Mouse (Mus musculus): Measurements from ENCODE around the gene Slc22a20. TPM values are rescaled to one million over a fixed set of nuclear protein-coding genes. Genes with fewer than 3 reads are reported as not detected.

Slc22a20 gene
- polyA plus RNA-seq, 1 experiment from 2014 or later, result not detected

DNA sequence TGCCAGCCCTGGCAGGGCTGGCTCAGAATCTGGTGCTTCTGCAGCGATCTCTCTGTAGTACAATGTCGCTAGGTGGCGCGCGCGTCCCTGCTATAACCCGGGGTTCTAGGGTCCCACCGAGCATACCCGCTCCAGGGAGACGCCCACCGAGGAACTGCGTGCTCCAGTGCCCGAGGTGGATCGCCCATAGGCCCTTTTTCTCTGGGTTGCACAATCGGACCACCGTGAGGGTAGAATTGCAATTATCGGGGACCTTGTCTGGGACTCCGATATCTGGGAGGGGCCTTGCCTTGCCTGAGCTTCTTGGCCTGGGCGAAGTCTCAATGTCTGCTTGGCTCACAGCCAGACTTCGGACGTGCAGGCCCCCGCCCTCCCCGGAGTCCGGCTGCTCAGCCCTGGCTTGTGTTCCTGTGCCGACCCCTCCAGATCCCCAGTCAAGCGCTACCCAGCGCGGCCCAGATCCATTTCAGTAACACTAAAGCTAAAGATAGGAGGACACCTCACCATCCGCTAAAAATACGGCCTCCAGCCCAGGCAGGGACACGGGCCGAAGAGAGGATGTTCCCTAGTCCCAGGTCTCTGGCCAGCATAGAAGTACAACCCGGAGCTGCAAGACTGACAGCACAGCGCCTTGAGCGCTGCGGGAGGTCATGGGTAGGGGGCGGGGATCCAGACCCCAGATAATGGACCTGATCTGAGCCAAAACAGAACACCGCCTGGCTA lies 61.8 kb downstream of the Slc22a20 start:
- peak; percentile 51; the same call in 1 of the 2 replicates for ATAC-seq (ENCODE audit: extremely low read depth, insufficient number of reproducible peaks, low FRiP score, low TSS enrichment)

DNA sequence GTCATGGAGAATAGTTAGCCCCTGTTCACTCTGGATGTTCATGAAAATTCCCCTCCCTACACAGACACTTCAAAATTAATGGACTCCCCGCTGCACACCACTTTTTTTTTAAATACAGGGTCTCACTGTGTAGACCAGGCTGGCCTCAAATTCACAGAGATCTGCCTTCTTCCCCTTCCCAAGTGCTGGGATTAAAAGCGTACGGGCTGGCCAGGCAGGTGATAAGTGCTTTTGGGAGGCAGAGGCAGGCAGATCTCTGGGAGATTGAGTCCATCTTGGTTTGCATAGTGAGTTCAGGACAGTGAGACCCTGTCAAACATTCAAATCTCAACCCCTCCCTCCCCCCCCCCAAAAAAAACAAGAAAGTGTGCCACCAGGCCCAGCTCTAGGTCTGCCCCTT lies 63.0 kb downstream of the Slc22a20 start:
- Histone ChIP-seq H3K9ac (peak overlapping the region; percentile 70), H3K27ac (replicated peaks) (peak overlapping the region; percentile 48; the same call in 1 of the 2 replicates), H3K4me3 (peak overlapping the region; percentile 27), H3K27me3 (replicated peaks) (0 out of 2 replicates have a peak, but pooled peaks cover 3% of the 10 kb centered on the region), H3K36me3 (peaks cover 19% of the 10 kb centered on the region), H3K4me1 (peaks cover 47% of the 10 kb centered on the region), H3K9me3 (no peaks in the 10 kb centered on the region), H3K4me2 (peak overlapping the region; percentile 96)
- WGBS, result 87% methylated on average over 3 of the region's 3 CpGs
- no peak for ATAC-seq (ENCODE audit: extremely low read depth, insufficient number of reproducible peaks, low FRiP score, low TSS enrichment)

More for the DNA sequence above, 61.8 kb downstream of the Slc22a20 start:
- 0 out of 2 replicates have a peak, but pooled peaks cover 3% of the 10 kb centered on the region for H3K27me3 ChIP-seq (replicated peaks)
- H3K4me2 ChIP-seq, result peak overlapping the region; percentile 96
- H3K4me1 ChIP-seq, result peaks cover 57% of the 10 kb centered on the region
- peak overlapping the region; percentile 69 for H3K4me3 ChIP-seq
- WGBS, result under 1% methylated on average over 38 of the region's 38 CpGs
- peak overlapping the region; percentile 88 for H3K27ac ChIP-seq (replicated peaks)
- H3K9me3 ChIP-seq, result no peaks in the 10 kb centered on the region
- H3K9ac ChIP-seq, result peak overlapping the region; percentile 83
- H3K36me3 ChIP-seq, result peaks cover 7% of the 10 kb centered on the region

DNA sequence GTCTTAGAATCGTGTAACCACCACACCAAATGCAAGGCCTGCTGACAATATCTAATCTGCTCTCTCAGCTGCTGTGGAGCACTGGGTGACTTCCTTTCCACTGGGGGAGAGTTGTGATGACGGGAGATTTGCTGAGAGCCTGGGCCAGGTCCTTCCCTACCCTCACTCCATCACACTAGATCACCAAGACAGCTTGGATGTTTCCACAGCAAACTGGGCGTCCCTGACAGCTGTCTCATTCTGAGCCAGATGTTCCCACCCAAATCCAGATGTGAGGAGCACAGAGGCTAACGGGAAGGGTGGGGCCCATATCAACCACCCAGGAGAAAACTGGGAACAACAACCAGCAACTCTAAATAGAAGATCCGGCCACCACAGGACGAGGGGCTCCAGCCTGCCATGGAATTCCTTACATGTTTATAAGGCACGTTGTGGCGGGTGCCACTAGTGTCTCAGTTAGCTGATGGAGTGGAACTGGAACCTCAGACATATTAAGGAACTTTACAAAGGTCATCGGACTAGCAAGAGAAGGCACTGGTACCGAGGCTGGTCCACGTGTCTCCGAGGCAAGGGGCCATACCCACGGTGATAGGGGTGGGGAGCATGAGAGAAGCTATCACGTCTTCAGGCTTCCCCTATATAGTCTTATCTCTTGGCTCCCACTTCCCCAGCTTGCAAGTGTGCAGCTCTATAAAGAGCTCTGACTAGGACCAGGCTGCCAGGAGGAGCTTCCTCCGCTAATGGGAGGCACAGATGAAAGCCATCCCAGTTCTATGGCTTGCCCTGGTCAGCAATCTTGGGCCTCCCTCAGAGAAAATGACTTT lies 63.6 kb downstream of the Slc22a20 start:
- WGBS, result 37% methylated on average over 15 of the region's 15 CpGs
- H3K36me3 ChIP-seq, result peaks cover 25% of the 10 kb centered on the region
- peak overlapping the region; percentile 48 for H3K27ac ChIP-seq (replicated peaks)
- H3K9ac ChIP-seq, result peak overlapping the region; percentile 70
- H3K4me2 ChIP-seq, result peak overlapping the region; percentile 96
- no peak for ATAC-seq (ENCODE audit: extremely low read depth, insufficient number of reproducible peaks, low FRiP score, low TSS enrichment)
- H3K9me3 ChIP-seq, result no peaks in the 10 kb centered on the region
- 0 out of 2 replicates have a peak, but pooled peaks cover 3% of the 10 kb centered on the region for H3K27me3 ChIP-seq (replicated peaks)
- H3K4me3 ChIP-seq, result peak overlapping the region; percentile 27
- peaks cover 47% of the 10 kb centered on the region for H3K4me1 ChIP-seq

DNA sequence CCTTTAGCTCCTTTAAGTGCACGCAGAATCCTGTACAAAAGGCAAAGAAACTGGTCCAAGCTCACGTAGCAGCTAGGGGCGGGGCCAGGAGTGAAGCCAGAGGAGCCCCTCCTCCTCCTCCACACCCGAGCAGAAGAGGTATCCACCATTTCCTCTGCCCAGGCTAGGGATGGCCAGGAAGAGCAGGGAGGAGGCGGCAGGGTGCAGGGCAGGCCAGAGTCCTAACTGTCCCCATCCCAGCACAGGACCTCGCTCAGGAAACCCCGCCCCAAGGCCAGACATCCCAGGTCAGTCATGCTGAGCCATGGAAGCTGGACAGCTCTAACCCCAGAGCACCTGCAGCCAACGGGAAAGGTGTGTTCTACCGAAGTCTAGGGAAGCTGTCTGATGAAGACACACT lies 64.2 kb downstream of the Slc22a20 start:
- H3K9ac ChIP-seq, result peak overlapping the region; percentile 70
- 0 out of 2 replicates have a peak, but pooled peaks cover 3% of the 10 kb centered on the region for H3K27me3 ChIP-seq (replicated peaks)
- peaks cover 42% of the 10 kb centered on the region for H3K4me1 ChIP-seq
- H3K4me3 ChIP-seq, result peak overlapping the region; percentile 27
- H3K36me3 ChIP-seq, result peaks cover 32% of the 10 kb centered on the region
- H3K9me3 ChIP-seq, result no peaks in the 10 kb centered on the region
- ATAC-seq (ENCODE audit: extremely low read depth, insufficient number of reproducible peaks, low FRiP score, low TSS enrichment), result no peak
- peak overlapping the region; percentile 48 for H3K27ac ChIP-seq (replicated peaks)
- H3K4me2 ChIP-seq, result peak overlapping the region; percentile 96
- WGBS, result 16% methylated on average over 9 of the region's 9 CpGs

Other genes starting within 250 kb of the Slc22a20 start
- gene Ltbp3, start 245.2 kb downstream of the Slc22a20 start, polyA plus RNA-seq (2015; fragmentation: Nextera tagmentation; extraction: Ambion mirVana), result 22.5 and 24.7 TPM in 2 replicates
- 55.8 and 59.6 TPM in 2 replicates for gene Scyl1, start 214.7 kb downstream of the Slc22a20 start, polyA plus RNA-seq (2015; fragmentation: Nextera tagmentation; extraction: Ambion mirVana)
- gene Frmd8, start 110.9 kb downstream of the Slc22a20 start, polyA plus RNA-seq (2015; fragmentation: Nextera tagmentation; extraction: Ambion mirVana), result 27.4 and 29.0 TPM in 2 replicates
- 3.7 and 4.2 TPM in 2 replicates for gene Slc25a45, start 108.3 kb downstream of the Slc22a20 start, polyA plus RNA-seq (2015; fragmentation: Nextera tagmentation; extraction: Ambion mirVana)
- 1.9 and 2.0 TPM in 2 replicates for gene Tigd3, start 92.0 kb downstream of the Slc22a20 start, polyA plus RNA-seq (2015; fragmentation: Nextera tagmentation; extraction: Ambion mirVana)
- 98.1 and 104 TPM in 2 replicates for gene Dpf2, start 73.1 kb downstream of the Slc22a20 start, polyA plus RNA-seq (2015; fragmentation: Nextera tagmentation; extraction: Ambion mirVana)
- 8.9 and 9.3 TPM in 2 replicates for gene Cdc42ep2, start 61.3 kb downstream of the Slc22a20 start, polyA plus RNA-seq (2015; fragmentation: Nextera tagmentation; extraction: Ambion mirVana)
- gene Pola2, start 21.9 kb downstream of the Slc22a20 start, polyA plus RNA-seq (2015; fragmentation: Nextera tagmentation; extraction: Ambion mirVana), result 47.2 and 49.5 TPM in 2 replicates
- 5.3 and 6.0 TPM in 2 replicates for gene Capn1, start 29.8 kb upstream of the Slc22a20 start, polyA plus RNA-seq (2015; fragmentation: Nextera tagmentation; extraction: Ambion mirVana)
- gene Syvn1, start 60.4 kb upstream of the Slc22a20 start, polyA plus RNA-seq (2015; fragmentation: Nextera tagmentation; extraction: Ambion mirVana), result 17.6 and 18.6 TPM in 2 replicates
- gene Mrpl49, start 71.6 kb upstream of the Slc22a20 start, polyA plus RNA-seq (2015; fragmentation: Nextera tagmentation; extraction: Ambion mirVana), result 59.8 and 66.3 TPM in 2 replicates
- 467 and 540 TPM in 2 replicates for gene Fau, start 71.7 kb upstream of the Slc22a20 start, polyA plus RNA-seq (2015; fragmentation: Nextera tagmentation; extraction: Ambion mirVana)
- 21.1 and 23.1 TPM in 2 replicates for gene Znhit2, start 75.0 kb upstream of the Slc22a20 start, polyA plus RNA-seq (2015; fragmentation: Nextera tagmentation; extraction: Ambion mirVana)
- gene Tm7sf2, start 82.2 kb upstream of the Slc22a20 start, polyA plus RNA-seq (2015; fragmentation: Nextera tagmentation; extraction: Ambion mirVana), result 7.8 and 8.0 TPM in 2 replicates
- 48.1 and 48.4 TPM in 2 replicates for gene Vps51, start 91.1 kb upstream of the Slc22a20 start, polyA plus RNA-seq (2015; fragmentation: Nextera tagmentation; extraction: Ambion mirVana)
- gene Tmem262, start 93.9 kb upstream of the Slc22a20 start, polyA plus RNA-seq (2015; fragmentation: Nextera tagmentation; extraction: Ambion mirVana), result not detected in 2 replicates
- 0.83 and 0.92 TPM in 2 replicates for gene Gm28374, start 96.1 kb upstream of the Slc22a20 start, polyA plus RNA-seq (2015; fragmentation: Nextera tagmentation; extraction: Ambion mirVana)
- gene Zfpl1, start 98.8 kb upstream of the Slc22a20 start, polyA plus RNA-seq (2015; fragmentation: Nextera tagmentation; extraction: Ambion mirVana), result 50.7 and 53.7 TPM in 2 replicates
- gene Cdca5, start 98.8 kb upstream of the Slc22a20 start, polyA plus RNA-seq (2015; fragmentation: Nextera tagmentation; extraction: Ambion mirVana), result 27.4 and 27.6 TPM in 2 replicates
- 0.20 and 0.28 TPM in 2 replicates for gene AC131692.1, start 108.3 kb upstream of the Slc22a20 start, polyA plus RNA-seq (2015; fragmentation: Nextera tagmentation; extraction: Ambion mirVana)
- 0.09 and 0.24 TPM in 2 replicates for gene Naaladl1, start 119.6 kb upstream of the Slc22a20 start, polyA plus RNA-seq (2015; fragmentation: Nextera tagmentation; extraction: Ambion mirVana)
- gene Sac3d1, start 132.5 kb upstream of the Slc22a20 start, polyA plus RNA-seq (2015; fragmentation: Nextera tagmentation; extraction: Ambion mirVana), result 30.8 and 33.0 TPM in 2 replicates
- gene Snx15, start 142.2 kb upstream of the Slc22a20 start, polyA plus RNA-seq (2015; fragmentation: Nextera tagmentation; extraction: Ambion mirVana), result 21.0 and 23.9 TPM in 2 replicates
- gene Batf2, start 154.8 kb upstream of the Slc22a20 start, polyA plus RNA-seq (2015; fragmentation: Nextera tagmentation; extraction: Ambion mirVana), result not detected in 2 replicates
- 83.0 and 85.6 TPM in 2 replicates for gene Arl2, start 155.4 kb upstream of the Slc22a20 start, polyA plus RNA-seq (2015; fragmentation: Nextera tagmentation; extraction: Ambion mirVana)
- gene Majin, start 198.2 kb upstream of the Slc22a20 start, polyA plus RNA-seq (2015; fragmentation: Nextera tagmentation; extraction: Ambion mirVana), result not detected in 2 replicates
- 0.34 TPM in 1 of 2 replicates, not detected in the other for gene Gpha2, start 240.2 kb upstream of the Slc22a20 start, polyA plus RNA-seq (2015; fragmentation: Nextera tagmentation; extraction: Ambion mirVana)
- 20.7 and 21.2 TPM in 2 replicates for gene Ppp2r5b, start 249.7 kb upstream of the Slc22a20 start, polyA plus RNA-seq (2015; fragmentation: Nextera tagmentation; extraction: Ambion mirVana)

Measured in heart, embryonic 13.5 days (tissue).